Mouse (Mus musculus) lung, postnatal 0 days (tissue): ENCODE data around the gene Tmem50b.

Experiments
- CTCF ChIP-seq: IDR thresholded peaks from 2 replicates; pipeline ENCODE4 v1.5.1; 2016; ENCODE audit warnings: antibody characterized with exemption, mild to moderate bottlenecking
- EP300 ChIP-seq: IDR thresholded peaks from 2 replicates; pipeline ENCODE4 v1.6.1; 2016; ENCODE audit warnings: antibody characterized with exemption, mild to moderate bottlenecking, control low read depth

DNA sequence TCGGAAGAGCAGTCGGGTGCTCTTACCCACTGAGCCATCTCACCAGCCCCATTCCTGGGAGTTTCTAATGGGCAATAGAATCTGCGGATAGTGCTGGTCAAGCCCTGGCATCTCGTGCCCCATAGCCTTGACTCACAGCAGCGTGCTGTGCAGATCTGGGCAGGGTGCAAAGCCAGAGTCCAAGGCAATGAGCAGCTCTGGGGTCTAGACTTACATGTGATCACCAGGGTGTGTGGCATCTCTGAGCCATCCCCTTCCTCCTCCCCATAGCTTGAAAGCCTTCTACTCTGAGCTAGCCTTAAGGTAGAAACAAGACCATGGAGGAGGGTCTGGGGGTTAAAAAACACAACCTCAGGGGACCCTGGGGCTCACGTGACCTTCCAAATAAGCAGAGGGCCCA lies 71.3 kb downstream of the Tmem50b start:
- TF ChIP-seq CTCF: no peak
- TF ChIP-seq EP300: no peak
